Mouse (Mus musculus): ENCODE data around the gene Gabrb3. TPM values are rescaled to one million over a fixed set of nuclear protein-coding genes. Genes with fewer than 3 reads are reported as not detected.

Gene Gabrb3
- polyA plus RNA-seq, 1 experiment from 2014 or later: 2.1 TPM

DNA sequence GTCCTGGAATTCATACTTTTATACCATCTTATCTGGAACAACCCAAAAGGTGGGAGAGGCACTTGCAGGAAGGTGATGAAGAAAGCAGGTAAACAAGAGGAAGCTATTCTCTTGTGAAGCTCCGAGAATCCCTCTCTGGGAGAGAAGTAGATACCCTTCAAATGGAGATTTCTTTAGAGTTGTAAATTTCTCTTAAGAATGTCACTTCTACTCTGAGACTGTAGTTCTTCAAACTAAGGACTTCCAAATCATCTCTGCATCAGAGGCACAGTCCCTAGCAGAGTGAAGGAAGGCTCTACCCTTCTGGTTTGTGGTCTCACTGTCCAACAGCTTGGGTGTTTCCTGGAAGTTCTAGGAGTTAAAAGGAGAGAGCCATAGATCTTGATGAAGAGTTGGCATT is 221.3 kb downstream of the Gabrb3 start:
- H3K4me3 ChIP-seq (replicated peaks): no peak overlapping the region
- H3K9ac ChIP-seq: no peak overlapping the region
- no peak overlapping the region for H3K4me2 ChIP-seq
- H3K27me3 ChIP-seq (replicated peaks): no peaks in the 10 kb centered on the region
- no peak overlapping the region for H3K27ac ChIP-seq
- H3K36me3 ChIP-seq: no peaks in the 10 kb centered on the region
- no peaks in the 10 kb centered on the region for H3K4me1 ChIP-seq
- H3K9me3 ChIP-seq: no peaks in the 10 kb centered on the region
- ATAC-seq (ENCODE audit: insufficient read depth, low FRiP score, low read depth): no peak
- 50% methylated on average over 1 of the region's 1 CpGs for WGBS

DNA sequence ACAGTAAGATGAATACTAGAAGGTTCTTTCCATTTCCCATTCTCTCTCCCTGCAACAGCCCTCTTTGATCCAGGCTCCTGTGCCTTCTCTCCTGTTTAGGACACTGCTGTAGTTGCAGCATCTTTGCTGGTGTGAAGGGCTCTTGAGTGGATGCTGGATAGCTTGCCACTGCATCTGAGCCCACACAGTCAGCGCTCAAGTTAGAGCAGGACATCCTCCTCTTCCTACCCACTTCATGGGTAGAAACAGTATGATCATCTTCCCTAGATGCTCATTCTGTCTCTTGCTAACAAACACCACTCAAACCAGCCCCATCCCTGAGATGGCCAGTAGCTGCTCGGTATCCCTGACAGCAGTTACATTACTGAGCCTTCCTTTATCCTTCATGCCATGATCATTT is 227.9 kb downstream of the Gabrb3 start:
- Histone ChIP-seq H3K9me3 (no peaks in the 10 kb centered on the region), H3K9ac (no peak overlapping the region), H3K4me3 (replicated peaks) (no peak overlapping the region), H3K27me3 (replicated peaks) (no peaks in the 10 kb centered on the region), H3K27ac (no peak overlapping the region), H3K36me3 (no peaks in the 10 kb centered on the region), H3K4me2 (no peak overlapping the region), H3K4me1 (no peaks in the 10 kb centered on the region)
- WGBS: 84% methylated on average over 2 of the region's 2 CpGs
- no peak for ATAC-seq (ENCODE audit: insufficient read depth, low FRiP score, low read depth)

DNA sequence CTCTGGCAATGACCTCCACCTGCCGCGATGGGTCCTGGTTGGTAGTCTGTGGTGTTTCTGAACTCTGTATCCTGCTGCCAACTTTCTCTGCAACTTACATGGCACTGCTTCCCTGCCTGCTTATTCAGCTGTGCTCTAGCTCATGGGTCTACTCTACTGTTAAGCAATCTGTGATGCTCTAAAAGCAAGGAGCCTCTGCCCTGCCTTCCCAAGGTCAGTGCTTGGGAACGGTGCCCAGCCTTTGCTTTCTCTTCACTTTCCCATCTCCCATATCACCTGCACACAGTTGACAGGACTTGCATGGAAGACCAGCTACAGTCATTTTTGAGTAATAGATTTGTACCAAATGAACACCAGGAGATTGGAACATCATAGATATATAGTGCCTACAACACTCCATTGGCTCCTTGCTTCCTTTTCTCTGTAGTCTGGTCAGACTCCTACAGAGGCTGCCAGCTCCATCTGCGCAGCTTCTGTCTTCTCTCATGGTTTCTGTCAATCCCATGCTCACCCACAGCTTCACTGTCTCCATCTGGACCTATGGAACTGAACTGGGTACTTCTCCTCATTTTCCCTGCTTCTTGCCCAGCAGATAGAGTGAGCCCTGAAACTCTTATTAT is 228.8 kb downstream of the Gabrb3 start:
- H3K27ac ChIP-seq: no peak overlapping the region
- H3K4me2 ChIP-seq: no peak overlapping the region
- no peak for ATAC-seq (ENCODE audit: insufficient read depth, low FRiP score, low read depth)
- no peak overlapping the region for H3K9ac ChIP-seq
- H3K4me3 ChIP-seq (replicated peaks): no peak overlapping the region
- H3K4me1 ChIP-seq: no peaks in the 10 kb centered on the region
- H3K27me3 ChIP-seq (replicated peaks): no peaks in the 10 kb centered on the region
- 90% methylated on average over 4 of the region's 4 CpGs for WGBS
- H3K9me3 ChIP-seq: no peaks in the 10 kb centered on the region
- no peaks in the 10 kb centered on the region for H3K36me3 ChIP-seq

DNA sequence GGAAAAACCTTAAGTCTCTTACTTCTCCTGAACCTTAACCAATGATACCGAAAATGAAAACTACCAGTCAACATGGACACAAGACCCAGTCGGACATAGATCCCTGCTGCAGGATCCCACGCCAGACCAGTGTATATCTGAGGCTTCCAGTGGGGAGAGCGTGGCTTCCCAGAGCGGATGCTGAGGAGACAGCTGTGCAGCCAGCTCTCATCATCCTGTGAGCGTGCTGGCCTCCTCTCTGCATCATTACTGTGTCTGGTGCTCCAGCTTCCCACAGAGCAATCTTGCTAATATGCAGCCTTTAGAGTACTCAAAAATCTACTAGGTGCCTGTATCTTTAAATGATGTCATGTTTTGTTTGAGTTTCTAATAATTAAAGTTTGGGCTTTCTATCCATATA is 257.9 kb downstream of the Gabrb3 start:
- H3K4me2 ChIP-seq: no peak overlapping the region
- H3K27me3 ChIP-seq (replicated peaks): no peaks in the 10 kb centered on the region
- H3K9me3 ChIP-seq: no peaks in the 10 kb centered on the region
- no peak for ATAC-seq (ENCODE audit: insufficient read depth, low FRiP score, low read depth)
- H3K9ac ChIP-seq: no peak overlapping the region
- H3K27ac ChIP-seq: no peak overlapping the region
- H3K36me3 ChIP-seq: no peaks in the 10 kb centered on the region
- H3K4me1 ChIP-seq: no peaks in the 10 kb centered on the region
- H3K4me3 ChIP-seq (replicated peaks): no peak overlapping the region
- 79% methylated on average over 6 of the region's 6 CpGs for WGBS

DNA sequence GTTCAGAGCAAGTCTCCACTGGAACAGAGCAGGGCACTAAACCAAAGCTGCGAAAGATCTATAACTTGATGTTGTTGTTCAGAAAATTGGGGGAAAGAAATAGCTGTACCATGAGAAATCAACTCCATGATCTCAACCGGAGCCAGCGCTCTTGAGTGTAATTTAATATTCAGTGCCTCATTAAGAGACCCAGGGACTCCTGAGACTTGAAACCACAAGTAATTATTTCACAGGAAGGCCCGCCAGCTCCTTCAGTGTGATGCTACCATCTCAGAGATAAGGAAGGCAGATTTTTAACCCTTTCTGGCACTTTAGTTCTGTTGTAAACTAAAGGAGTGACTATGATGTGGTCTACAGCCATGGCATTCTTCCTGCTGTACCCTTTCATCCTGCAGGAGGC is 270.3 kb downstream of the Gabrb3 start:
- Histone ChIP-seq H3K27ac (no peak overlapping the region), H3K36me3 (no peaks in the 10 kb centered on the region), H3K27me3 (replicated peaks) (no peaks in the 10 kb centered on the region), H3K4me1 (no peaks in the 10 kb centered on the region), H3K4me2 (no peak overlapping the region), H3K4me3 (replicated peaks) (no peak overlapping the region), H3K9ac (no peak overlapping the region), H3K9me3 (no peaks in the 10 kb centered on the region)
- no peak for ATAC-seq (ENCODE audit: insufficient read depth, low FRiP score, low read depth)
- WGBS: 66% methylated on average over 4 of the region's 4 CpGs

DNA sequence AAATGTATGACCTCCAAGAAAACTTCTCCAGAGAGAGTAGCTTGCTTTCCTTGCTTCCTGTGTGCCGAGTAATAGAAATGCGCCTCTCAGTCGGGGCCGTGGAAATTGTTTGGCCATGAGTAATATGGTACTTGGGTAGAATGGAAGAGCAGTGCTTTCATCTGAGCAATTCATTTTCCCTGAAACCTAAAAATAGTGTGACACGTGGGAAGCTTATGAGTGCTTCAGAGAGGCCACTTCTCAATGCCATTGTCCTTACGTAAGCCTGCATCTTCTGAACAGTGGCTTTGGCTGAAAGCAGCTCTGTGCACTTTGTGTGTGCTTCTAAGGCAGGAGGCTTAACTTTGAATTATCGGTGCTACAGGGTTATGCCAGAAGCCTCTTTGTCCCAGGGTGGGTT is 280.9 kb downstream of the Gabrb3 start:
- no peaks in the 10 kb centered on the region for H3K36me3 ChIP-seq
- H3K4me2 ChIP-seq: no peak overlapping the region
- H3K27me3 ChIP-seq (replicated peaks): no peaks in the 10 kb centered on the region
- no peaks in the 10 kb centered on the region for H3K9me3 ChIP-seq
- 72% methylated on average over 7 of the region's 7 CpGs for WGBS
- no peak overlapping the region for H3K9ac ChIP-seq
- H3K4me3 ChIP-seq (replicated peaks): no peak overlapping the region
- H3K27ac ChIP-seq: no peak overlapping the region
- H3K4me1 ChIP-seq: no peaks in the 10 kb centered on the region
- no peak for ATAC-seq (ENCODE audit: insufficient read depth, low FRiP score, low read depth)

DNA sequence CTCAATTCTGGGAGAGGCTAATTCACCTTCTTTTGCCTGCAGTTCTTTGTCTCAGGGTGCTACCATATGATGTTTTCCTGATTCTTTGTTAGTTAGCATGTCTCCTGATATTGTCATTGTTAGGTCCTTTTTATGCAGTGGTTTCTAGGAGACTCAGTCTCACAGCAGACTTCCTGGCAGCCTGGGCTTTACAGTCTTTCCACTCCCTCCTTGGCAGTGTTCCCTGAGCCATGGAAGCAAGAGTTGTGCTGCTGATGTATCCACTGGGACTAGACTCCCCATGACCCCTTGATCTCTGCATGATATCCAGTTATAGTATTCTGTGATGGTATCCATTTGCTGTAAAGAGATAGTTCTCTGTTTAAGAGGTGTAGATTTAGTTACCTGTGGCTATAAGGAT is 281.6 kb downstream of the Gabrb3 start:
- Histone ChIP-seq H3K4me3 (replicated peaks) (no peak overlapping the region), H3K9ac (no peak overlapping the region), H3K36me3 (no peaks in the 10 kb centered on the region), H3K9me3 (no peaks in the 10 kb centered on the region), H3K27ac (no peak overlapping the region), H3K27me3 (replicated peaks) (no peaks in the 10 kb centered on the region), H3K4me1 (no peaks in the 10 kb centered on the region), H3K4me2 (no peak overlapping the region)
- ATAC-seq (ENCODE audit: insufficient read depth, low FRiP score, low read depth): no peak

DNA sequence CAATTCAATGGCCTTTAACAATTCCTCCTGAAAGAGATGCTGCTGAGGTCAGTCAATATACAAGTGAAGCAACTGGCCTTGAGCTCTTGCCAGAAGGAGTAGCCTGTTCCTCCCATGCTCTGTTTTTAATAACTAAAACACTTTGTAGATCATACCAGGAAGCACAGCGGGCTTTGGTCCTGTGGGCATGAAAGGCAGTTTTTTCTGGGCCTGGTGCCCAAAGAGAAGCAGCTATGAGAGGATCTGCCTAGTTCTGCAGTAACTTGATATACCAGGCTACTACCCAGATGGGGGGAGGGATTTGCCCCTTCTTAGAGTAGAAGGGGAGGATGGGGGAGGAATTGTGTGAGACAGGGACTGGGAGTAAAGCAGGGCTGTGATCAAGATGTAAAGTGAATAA is 284.1 kb downstream of the Gabrb3 start:
- Histone ChIP-seq H3K4me2 (no peak overlapping the region), H3K4me1 (no peaks in the 10 kb centered on the region), H3K27ac (no peak overlapping the region), H3K27me3 (replicated peaks) (no peaks in the 10 kb centered on the region), H3K9me3 (no peaks in the 10 kb centered on the region), H3K36me3 (no peaks in the 10 kb centered on the region), H3K9ac (no peak overlapping the region), H3K4me3 (replicated peaks) (no peak overlapping the region)
- 53% methylated on average over 1 of the region's 1 CpGs for WGBS
- no peak for ATAC-seq (ENCODE audit: insufficient read depth, low FRiP score, low read depth)

DNA sequence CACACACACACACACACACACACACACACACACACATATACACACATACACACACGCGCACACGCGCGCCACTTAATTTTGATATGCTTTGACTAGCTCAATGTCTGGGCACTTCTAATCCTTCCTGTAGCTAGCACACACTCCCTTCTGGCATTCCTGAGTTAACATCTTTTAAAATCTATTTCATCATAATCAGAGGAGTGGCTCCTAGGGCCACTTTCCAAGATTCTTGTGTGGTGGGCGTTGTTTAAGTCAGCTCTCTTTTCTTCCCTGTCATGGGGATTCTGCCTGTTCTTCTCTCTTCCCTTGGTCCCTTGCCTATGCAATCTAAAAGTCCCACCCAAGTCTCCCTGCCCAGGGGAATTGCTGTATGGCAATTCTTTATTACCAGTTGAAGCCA is 286.6 kb downstream of the Gabrb3 start:
- H3K4me1 ChIP-seq: no peaks in the 10 kb centered on the region
- H3K27me3 ChIP-seq (replicated peaks): no peaks in the 10 kb centered on the region
- WGBS: 72% methylated on average over 6 of the region's 6 CpGs
- H3K4me3 ChIP-seq (replicated peaks): no peak overlapping the region
- no peak for ATAC-seq (ENCODE audit: insufficient read depth, low FRiP score, low read depth)
- H3K27ac ChIP-seq: no peak overlapping the region
- no peak overlapping the region for H3K9ac ChIP-seq
- H3K36me3 ChIP-seq: no peaks in the 10 kb centered on the region
- no peaks in the 10 kb centered on the region for H3K9me3 ChIP-seq
- no peak overlapping the region for H3K4me2 ChIP-seq

DNA sequence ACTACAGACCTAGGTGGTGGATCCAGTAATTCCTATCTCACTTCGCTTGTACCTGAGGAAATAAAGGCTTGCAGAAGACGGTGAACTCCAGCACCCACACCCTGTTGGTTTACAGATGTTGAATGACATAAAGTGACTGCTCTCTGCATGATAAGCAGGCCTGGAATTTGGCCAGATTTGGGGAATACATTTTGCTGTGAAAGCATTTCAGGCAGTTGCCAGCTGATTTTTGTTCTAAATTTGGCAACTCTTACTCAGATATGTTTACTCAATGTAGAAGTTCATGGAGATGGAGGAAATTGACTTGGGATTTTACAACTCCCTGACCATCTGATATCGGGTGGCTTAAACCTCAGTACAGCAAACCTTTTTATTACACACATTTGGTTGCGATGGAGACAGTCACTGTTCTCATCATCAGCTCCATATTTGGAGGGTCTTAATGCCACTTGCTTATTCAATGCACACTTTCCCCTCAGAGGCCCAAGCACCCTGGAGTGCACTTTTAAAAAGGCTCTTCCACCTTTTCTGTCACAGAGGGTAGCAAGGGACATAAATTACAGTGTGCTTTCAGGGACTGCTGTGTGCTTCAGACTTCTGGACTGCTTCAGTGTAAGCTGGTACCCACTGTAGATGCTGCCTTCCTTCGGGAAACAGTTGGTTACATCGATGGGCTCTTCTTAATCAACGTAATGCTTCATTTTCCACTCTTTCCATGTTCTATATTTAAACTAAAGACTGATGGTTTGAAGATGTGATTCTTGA is 287.7 kb downstream of the Gabrb3 start:
- H3K9me3 ChIP-seq: no peaks in the 10 kb centered on the region
- no peak overlapping the region for H3K4me2 ChIP-seq
- no peak overlapping the region for H3K4me3 ChIP-seq (replicated peaks)
- 68% methylated on average over 7 of the region's 7 CpGs for WGBS
- H3K9ac ChIP-seq: no peak overlapping the region
- no peaks in the 10 kb centered on the region for H3K27me3 ChIP-seq (replicated peaks)
- H3K4me1 ChIP-seq: no peaks in the 10 kb centered on the region
- no peaks in the 10 kb centered on the region for H3K36me3 ChIP-seq
- no peak overlapping the region for H3K27ac ChIP-seq
- ATAC-seq (ENCODE audit: insufficient read depth, low FRiP score, low read depth): no peak

DNA sequence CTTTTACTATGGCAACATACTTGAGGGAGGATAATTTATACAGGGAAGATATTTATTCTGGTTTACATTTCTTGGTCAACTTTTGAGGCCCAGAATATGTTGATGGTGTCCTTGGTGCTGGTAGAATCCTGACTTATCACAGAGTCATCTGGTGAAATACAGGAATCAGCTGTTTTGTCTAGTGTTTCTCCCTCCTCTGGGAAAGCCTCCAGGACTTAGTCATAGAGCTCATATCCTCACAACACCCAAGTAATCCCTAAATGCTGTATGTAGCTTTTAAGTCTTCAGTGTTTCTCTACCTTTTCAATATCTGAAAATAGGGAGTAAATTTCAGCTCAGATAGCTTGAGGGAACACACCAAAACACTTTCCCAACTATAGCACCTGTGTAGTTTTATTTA is 292.2 kb downstream of the Gabrb3 start:
- Histone ChIP-seq H3K36me3 (no peaks in the 10 kb centered on the region), H3K9ac (no peak overlapping the region), H3K27ac (no peak overlapping the region), H3K9me3 (no peaks in the 10 kb centered on the region), H3K4me3 (replicated peaks) (no peak overlapping the region), H3K4me1 (no peaks in the 10 kb centered on the region), H3K27me3 (replicated peaks) (no peaks in the 10 kb centered on the region), H3K4me2 (no peak overlapping the region)
- ATAC-seq (ENCODE audit: insufficient read depth, low FRiP score, low read depth): no peak

DNA sequence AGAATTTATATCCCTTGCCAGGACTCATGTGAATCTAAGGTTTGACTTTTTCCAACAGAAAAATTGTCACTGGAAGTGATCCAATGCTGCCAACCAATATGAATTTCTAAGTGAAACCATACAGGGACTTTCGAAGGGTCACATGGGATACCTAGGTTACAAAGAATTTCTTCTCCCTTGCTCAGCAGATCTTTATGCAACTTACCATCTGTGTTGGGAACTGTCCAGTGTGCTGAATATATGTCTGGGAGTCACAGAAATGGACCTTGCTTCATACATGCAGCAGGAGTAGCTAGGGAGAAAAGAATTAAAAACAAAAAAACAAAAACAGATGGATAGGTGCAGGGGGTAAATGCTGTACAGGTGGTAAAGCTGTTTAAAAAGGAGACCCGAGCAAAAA is 327.3 kb downstream of the Gabrb3 start:
- no peak overlapping the region for H3K27ac ChIP-seq
- no peaks in the 10 kb centered on the region for H3K9me3 ChIP-seq
- no peaks in the 10 kb centered on the region for H3K36me3 ChIP-seq
- ATAC-seq (ENCODE audit: insufficient read depth, low FRiP score, low read depth): no peak
- WGBS: 75% methylated on average over 2 of the region's 2 CpGs
- no peak overlapping the region for H3K4me2 ChIP-seq
- H3K4me3 ChIP-seq (replicated peaks): no peak overlapping the region
- no peaks in the 10 kb centered on the region for H3K4me1 ChIP-seq
- no peak overlapping the region for H3K9ac ChIP-seq
- H3K27me3 ChIP-seq (replicated peaks): no peaks in the 10 kb centered on the region

DNA sequence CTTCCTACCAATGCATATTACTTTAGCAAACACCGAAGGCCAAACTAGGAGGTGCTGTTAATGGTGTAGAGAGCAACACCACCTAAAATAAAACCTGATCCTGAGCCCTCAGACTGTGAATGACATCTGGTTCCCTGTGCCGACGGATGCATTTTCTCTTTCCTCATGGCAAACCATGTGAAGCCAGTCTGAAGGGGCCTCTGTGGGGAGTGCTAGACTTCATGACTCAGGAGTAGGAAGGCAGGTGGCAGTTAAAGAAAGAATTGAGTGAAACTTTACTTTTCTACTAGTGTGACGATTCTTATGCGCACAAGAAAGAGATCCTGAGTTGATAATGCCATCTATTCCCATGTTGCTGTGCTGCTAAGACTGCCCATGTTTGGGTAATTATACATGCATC is 341.0 kb downstream of the Gabrb3 start:
- Histone ChIP-seq H3K27me3 (replicated peaks) (no peaks in the 10 kb centered on the region), H3K36me3 (no peaks in the 10 kb centered on the region), H3K4me1 (no peaks in the 10 kb centered on the region), H3K27ac (no peak overlapping the region), H3K4me2 (no peak overlapping the region), H3K4me3 (replicated peaks) (no peak overlapping the region), H3K9ac (no peak overlapping the region), H3K9me3 (no peaks in the 10 kb centered on the region)
- 87% methylated on average over 5 of the region's 5 CpGs for WGBS
- ATAC-seq (ENCODE audit: insufficient read depth, low FRiP score, low read depth): no peak

Measured in stomach, embryonic 15.5 days (tissue).